Mouse (Mus musculus) small intestine, adult 2 months (tissue): ENCODE results near the gene Wdr17. TPM values are rescaled to one million over a fixed set of nuclear protein-coding genes. Genes with fewer than 3 reads are reported as not detected.

ENCODE experiments used
- H3K27ac ChIP-seq: fragments of 200-500 bp; 2 replicates; pipeline ENCODE4 v1.5.1; 2012; ENCODE audit warnings: low read depth, low read length, control low read depth, inconsistent platforms; ENCODE audit not compliant: insufficient read depth
- H3K27me3 ChIP-seq: fragments of 200-500 bp; 2 replicates; pipeline ENCODE4 v1.6.1; 2012; ENCODE audit warnings: mild to moderate bottlenecking, moderate library complexity, low read length, inconsistent platforms; ENCODE audit not compliant: control insufficient read depth, insufficient read depth
- H3K36me3 ChIP-seq: fragments of 200-500 bp; 2 replicates; pipeline ENCODE4 v1.6.1; 2012; ENCODE audit warnings: mild to moderate bottlenecking, low read length, control low read depth, inconsistent platforms; ENCODE audit not compliant: control insufficient read depth, insufficient read depth
- H3K4me1 ChIP-seq: fragments of 200-500 bp; 2 replicates; pipeline ENCODE4 v1.6.1; 2012; ENCODE audit warnings: low read length, inconsistent platforms, mixed read lengths; ENCODE audit not compliant: control insufficient read depth, insufficient read depth, insufficient read length
- H3K4me3 ChIP-seq: fragments of 200-500 bp; 2 replicates; pipeline ENCODE4 v1.5.1; 2012; ENCODE audit warnings: low read depth, mild to moderate bottlenecking, control low read depth, inconsistent platforms, low read length, moderate library complexity
- CTCF ChIP-seq: fragments of 200-500 bp; IDR thresholded peaks from 2 replicates; pipeline ENCODE4 v1.5.1; 2012; ENCODE audit warnings: low read depth, mild to moderate bottlenecking, control low read depth, inconsistent platforms, low read length, moderate library complexity, mixed read lengths; ENCODE audit not compliant: insufficient replicate concordance, insufficient read length; ENCODE audit errors: extremely low read depth
- POLR2A ChIP-seq: fragments of 200-500 bp; IDR thresholded peaks from 2 replicates; pipeline ENCODE4 v1.6.1; 2012; ENCODE audit warnings: low read depth, mild to moderate bottlenecking, control low read depth, inconsistent platforms, low read length, moderate library complexity
- WGBS: fragments of 180-500 bp; shearing (Covaris S2); methylation state at CpG from one replicate; pipeline ENCODE4 v1.1.7; 2018; 5-methylcytosine and 5-hydroxymethylcytosine counted together
- polyA plus RNA-seq: library from polyadenylated mRNA; depleted of rRNA; stranded (reverse); fragments of >200 nt; gene quantifications from 2 replicates; pipeline ENCODE4 v1.2.3, GENCODE M21; 2012; rRNA removed

The Wdr17 gene
- polyA plus RNA-seq, 1 experiment, result 0.09 TPM

GRCm38 (mm10) chr8:54596940-54597339 is 290.0 kb downstream of the Wdr17 start:
- 88% methylated on average over 2 of the region's 2 CpGs for WGBS
- Histone ChIP-seq H3K36me3 (no peaks in the 10 kb centered on the region), H3K27me3 (no peaks in the 10 kb centered on the region), H3K4me3 (no peak overlapping the region), H3K27ac (no peak overlapping the region), H3K4me1 (no peaks in the 10 kb centered on the region)
- no peak for TF ChIP-seq CTCF
- TF ChIP-seq POLR2A, result no peak

- Histone ChIP-seq H3K36me3 (no peaks in the 10 kb centered on the region), H3K27ac (no peak overlapping the region), H3K4me3 (no peak overlapping the region), H3K4me1 (no peaks in the 10 kb centered on the region), H3K27me3 (no peaks in the 10 kb centered on the region)
- WGBS, result 62% methylated on average over 2 of the region's 2 CpGs
- TF ChIP-seq CTCF, result no peak
- TF ChIP-seq POLR2A, result no peak
These were observed 290.9 kb downstream of the Wdr17 start for GRCm38 (mm10) chr8:54596051-54596450.

- Histone ChIP-seq H3K36me3 (no peaks in the 10 kb centered on the region), H3K27ac (no peak overlapping the region), H3K4me1 (no peaks in the 10 kb centered on the region), H3K27me3 (no peaks in the 10 kb centered on the region), H3K4me3 (no peak overlapping the region)
- 90% methylated on average over 5 of the region's 5 CpGs for WGBS
- TF ChIP-seq CTCF, result no peak
- no peak for TF ChIP-seq POLR2A
These were observed 292.4 kb downstream of the Wdr17 start for GRCm38 (mm10) chr8:54594634-54595033.

- H3K4me3 ChIP-seq, result no peak overlapping the region
- no peak overlapping the region for H3K27ac ChIP-seq
- 71% methylated on average over 1 of the region's 1 CpGs for WGBS
- no peaks in the 10 kb centered on the region for H3K27me3 ChIP-seq
- no peaks in the 10 kb centered on the region for H3K4me1 ChIP-seq
- H3K36me3 ChIP-seq, result no peaks in the 10 kb centered on the region
- no peak for TF ChIP-seq CTCF
- no peak for TF ChIP-seq POLR2A
These were observed 304.1 kb downstream of the Wdr17 start for GRCm38 (mm10) chr8:54582886-54583285.

GRCm38 (mm10) chr8:54581436-54581835 is 305.5 kb downstream of the Wdr17 start:
- Histone ChIP-seq H3K27me3 (no peaks in the 10 kb centered on the region), H3K4me3 (no peak overlapping the region), H3K36me3 (no peaks in the 10 kb centered on the region), H3K27ac (no peak overlapping the region), H3K4me1 (no peaks in the 10 kb centered on the region)
- WGBS, result 79% methylated on average over 3 of the region's 3 CpGs
- TF ChIP-seq POLR2A (no peak), CTCF (no peak)

Other genes starting within 250 kb of the Wdr17 start
- 0.04 and 0.19 TPM in 2 replicates for gene Gpm6a, start 67.7 kb upstream of the Wdr17 start, polyA plus RNA-seq